Mouse (Mus musculus) adrenal gland, adult (tissue): ENCODE data around the gene Fadd.

ENCODE experiments used
- DNase-seq, 2 experiments: peaks; one replicate each; pipeline ENCODE4 v3.0.0; 2022 to 2023; ENCODE audit warnings: low spot score in 1 of 2; ENCODE audit not compliant: inconsistent age in 2 of 2

Gene Fadd

GRCm38 (mm10) chr7:144581559-144582283, 542 bp downstream of the Fadd start:
- DNase-seq: peak; percentile 91 to 98

GRCm38 (mm10) chr7:144577876-144578275, 4.4 kb downstream of the Fadd start:
- peak; percentile 44 to 72 for DNase-seq

GRCm38 (mm10) chr7:144572234-144572633, 10.0 kb downstream of the Fadd start:
- DNase-seq: no peak

- DNase-seq: no peak
Observed at GRCm38 (mm10) chr7:144571598-144571997, 10.7 kb downstream of the Fadd start.

GRCm38 (mm10) chr7:144569428-144569827, 12.8 kb downstream of the Fadd start:
- peak in 1 of 2 experiments; percentile 51 for DNase-seq

- DNase-seq: no peak
Observed at GRCm38 (mm10) chr7:144568091-144568490, 14.2 kb downstream of the Fadd start.

- DNase-seq: no peak
Observed at GRCm38 (mm10) chr7:144566921-144567682, 15.2 kb downstream of the Fadd start.

- DNase-seq: peak in 1 of 2 experiments; percentile 67
Observed at GRCm38 (mm10) chr7:144563456-144564155, 18.7 kb downstream of the Fadd start.

- DNase-seq: no peak
Observed at GRCm38 (mm10) chr7:144562016-144562415, 20.2 kb downstream of the Fadd start.

- no peak for DNase-seq
Observed at GRCm38 (mm10) chr7:144560594-144560993, 21.7 kb downstream of the Fadd start.

- no peak for DNase-seq
Observed at GRCm38 (mm10) chr7:144558552-144558951, 23.7 kb downstream of the Fadd start.

GRCm38 (mm10) chr7:144554123-144554472, 28.2 kb downstream of the Fadd start:
- no peak for DNase-seq

- peak; percentile 99 for DNase-seq
Observed at GRCm38 (mm10) chr7:144553237-144554122, 28.8 kb downstream of the Fadd start, which contains the start of gene Ppfia1. Ppfia1 (minus strand) TSS chr7:144553729.

GRCm38 (mm10) chr7:144552274-144552673, 30.0 kb downstream of the Fadd start:
- no peak for DNase-seq

- no peak for DNase-seq
Observed at GRCm38 (mm10) chr7:144550811-144551210, 31.5 kb downstream of the Fadd start.

GRCm38 (mm10) chr7:144549904-144550566, 32.2 kb downstream of the Fadd start:
- DNase-seq: no peak

GRCm38 (mm10) chr7:144545231-144545630, 37.0 kb downstream of the Fadd start:
- no peak for DNase-seq

- no peak for DNase-seq
Observed at GRCm38 (mm10) chr7:144541351-144541750, 40.9 kb downstream of the Fadd start.

GRCm38 (mm10) chr7:144539146-144539545, 43.1 kb downstream of the Fadd start:
- no peak for DNase-seq

- no peak for DNase-seq
Observed at GRCm38 (mm10) chr7:144538030-144538644, 44.1 kb downstream of the Fadd start.
